Mouse (Mus musculus) forebrain, embryonic 14.5 days (tissue): ENCODE data around the gene Zfp384. TPM values are rescaled to one million over a fixed set of nuclear protein-coding genes. Genes with fewer than 3 reads are reported as not detected.

Experiments used
- ATAC-seq: fragments of 200-750 bp; cut with Nextera tagmentation; 2 replicates; pipeline ENCODE4 v1.8.0; 2017; ENCODE audit warnings: mild to moderate bottlenecking, moderate library complexity
- DNase-seq: peaks from one replicate; pipeline ENCODE4 v3.0.0-alpha.2; 2015; ENCODE audit warnings: low spot score
- H3K27ac ChIP-seq: fragments of 300-500 bp; sonication (generic); 2 replicates; pipeline ENCODE4 v1.5.1; 2014; ENCODE audit warnings: low read depth, mild to moderate bottlenecking, control low read depth, low read length, moderate library complexity
- H3K27me3 ChIP-seq: fragments of 300-500 bp; sonication (generic); replicated peaks from 2 replicates; pipeline ENCODE4 v1.6.1; 2014; ENCODE audit warnings: low read length, control low read depth, mixed read lengths; ENCODE audit not compliant: control insufficient read depth, insufficient read depth
- H3K36me3 ChIP-seq: fragments of 300-500 bp; sonication (generic); 2 replicates; pipeline ENCODE4 v1.6.1; 2014; ENCODE audit warnings: low read length, control low read depth; ENCODE audit not compliant: control insufficient read depth, insufficient read depth
- H3K4me1 ChIP-seq: fragments of 300-500 bp; sonication (generic); 2 replicates; pipeline ENCODE4 v1.6.1; 2014; ENCODE audit warnings: antibody characterized with exemption, low read length, control low read depth; ENCODE audit not compliant: control insufficient read depth, insufficient read depth
- H3K4me2 ChIP-seq: fragments of 300-500 bp; sonication (generic); 2 replicates; pipeline ENCODE4 v1.6.1; 2014; ENCODE audit warnings: mild to moderate bottlenecking, control low read depth, low read length
- H3K4me3 ChIP-seq: fragments of 300-500 bp; sonication (generic); 2 replicates; pipeline ENCODE4 v1.5.1; 2014; ENCODE audit warnings: low read depth, low read length, control low read depth
- H3K9ac ChIP-seq: fragments of 300-500 bp; sonication (generic); 2 replicates; pipeline ENCODE4 v1.6.1; 2014; ENCODE audit warnings: mild to moderate bottlenecking, low read length, control low read depth, moderate library complexity
- H3K9me3 ChIP-seq: fragments of 300-500 bp; sonication (generic); replicated peaks from 2 replicates; pipeline ENCODE4 v1.6.1; 2016; ENCODE audit warnings: low read length, control low read depth, mixed read lengths; ENCODE audit not compliant: control insufficient read depth
- WGBS: fragments of 180-500 bp; shearing (Covaris S2); extraction: QIAGEN DNeasy Blood & Tissue Kit; methylation state at CpG from one replicate; pipeline ENCODE4 v1.1.7; 2014; 5-methylcytosine and 5-hydroxymethylcytosine counted together
- polyA plus RNA-seq: library from polyadenylated mRNA; unstranded; fragments of >200 nt; fragmentation: Nextera tagmentation; extraction: Ambion mirVana; gene quantifications from 2 replicates; pipeline ENCODE4 v1.2.1, GENCODE M21; 2014

Gene Zfp384
- polyA plus RNA-seq, 1 experiment from 2014 or later: 8.4 TPM

DNA sequence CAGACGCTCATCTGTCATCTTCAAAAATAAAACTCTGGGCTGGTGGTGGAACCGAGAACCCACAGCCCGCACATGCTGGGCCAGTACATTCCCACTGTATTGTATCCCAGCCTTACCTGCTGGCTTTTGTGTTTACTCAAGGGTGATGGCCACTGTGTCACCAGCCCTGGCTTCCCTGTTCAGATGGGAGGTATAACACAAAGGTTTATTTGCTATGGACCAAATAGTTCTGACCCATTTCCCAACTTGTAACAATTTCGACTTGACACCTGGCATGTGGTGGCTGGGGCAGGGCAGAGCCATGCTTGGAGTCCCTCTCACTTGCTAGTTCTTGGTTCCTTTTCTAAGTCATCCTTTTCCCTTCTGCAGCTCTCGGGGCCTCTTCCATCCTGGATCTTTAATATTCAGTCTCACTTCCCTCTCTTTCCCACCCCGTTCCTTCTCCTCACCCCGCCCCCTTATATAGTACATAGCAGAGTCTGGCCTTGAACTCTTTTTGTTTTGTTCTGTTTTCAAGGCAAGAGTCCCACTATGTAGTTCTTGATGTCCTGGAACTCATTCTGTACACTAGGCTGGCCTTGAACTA lies 73.9 kb downstream of the Zfp384 start:
- Histone ChIP-seq H3K9me3 (no peaks in the 10 kb centered on the region), H3K4me2 (no peak overlapping the region), H3K9ac (no peak overlapping the region), H3K4me3 (no peak overlapping the region), H3K4me1 (no peaks in the 10 kb centered on the region; the same call in 1 of the 2 replicates), H3K27ac (no peak overlapping the region), H3K36me3 (no peaks in the 10 kb centered on the region), H3K27me3 (no peaks in the 10 kb centered on the region)
- DNase-seq (no peak), ATAC-seq (no peak)
- WGBS: 90% methylated on average over 7 of the region's 7 CpGs

DNA sequence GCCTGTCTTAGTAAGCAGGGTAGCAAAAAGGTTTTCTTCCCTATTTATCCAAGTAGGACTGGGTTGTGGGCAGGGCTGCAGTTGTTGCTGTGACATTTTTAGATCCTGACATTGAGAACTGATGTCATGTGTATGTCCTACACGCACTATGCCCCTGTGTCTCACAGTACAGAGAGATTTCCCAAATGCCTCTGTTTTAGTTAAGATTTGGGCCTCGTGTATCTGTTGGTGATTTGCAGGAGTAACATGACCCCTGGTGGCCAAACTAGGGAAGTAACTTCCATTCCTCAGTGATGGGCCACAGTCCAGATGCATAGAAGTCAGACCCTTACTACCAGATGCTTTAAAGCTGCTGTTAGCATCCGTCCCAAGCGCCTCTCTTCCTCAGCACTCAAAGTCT lies 75.5 kb downstream of the Zfp384 start:
- no peaks in the 10 kb centered on the region for H3K36me3 ChIP-seq
- H3K4me2 ChIP-seq: no peak overlapping the region
- no peak overlapping the region for H3K27ac ChIP-seq
- no peak overlapping the region; the same call in 1 of the 2 replicates for H3K9ac ChIP-seq
- H3K9me3 ChIP-seq: no peaks in the 10 kb centered on the region
- H3K4me3 ChIP-seq: no peak overlapping the region
- DNase-seq: peak; percentile 88
- H3K4me1 ChIP-seq: peaks cover 2% of the 10 kb centered on the region
- ATAC-seq: peak; percentile 22
- no peaks in the 10 kb centered on the region for H3K27me3 ChIP-seq
- WGBS: 5% methylated on average over 4 of the region's 4 CpGs

Other genes with a start within 250 kb of the Zfp384 start
- gene Eno2, start 239.5 kb upstream of the Zfp384 start, polyA plus RNA-seq: 34.6 and 49.5 TPM in 2 replicates
- 3.4 and 3.5 TPM in 2 replicates for gene Lrrc23, start 229.4 kb upstream of the Zfp384 start, polyA plus RNA-seq
- gene Spsb2, start 200.5 kb upstream of the Zfp384 start, polyA plus RNA-seq: 4.7 and 5.3 TPM in 2 replicates
- gene Tpi1, start 194.8 kb upstream of the Zfp384 start, polyA plus RNA-seq: 417 and 461 TPM in 2 replicates
- 154 and 174 TPM in 2 replicates for gene Usp5, start 179.7 kb upstream of the Zfp384 start, polyA plus RNA-seq
- 107 and 139 TPM in 2 replicates for gene Cdca3, start 179.6 kb upstream of the Zfp384 start, polyA plus RNA-seq
- gene Gnb3, start 168.9 kb upstream of the Zfp384 start, polyA plus RNA-seq: 0.54 and 0.89 TPM in 2 replicates
- gene P3h3, start 151.4 kb upstream of the Zfp384 start, polyA plus RNA-seq: 6.2 and 10.1 TPM in 2 replicates
- gene Gpr162, start 145.2 kb upstream of the Zfp384 start, polyA plus RNA-seq: 11.0 and 13.0 TPM in 2 replicates
- gene Cd4, start 120.9 kb upstream of the Zfp384 start, polyA plus RNA-seq: 0.29 and 0.38 TPM in 2 replicates
- gene Lag3, start 97.4 kb upstream of the Zfp384 start, polyA plus RNA-seq: 1.2 and 2.7 TPM in 2 replicates
- gene Ptms, start 89.0 kb upstream of the Zfp384 start, polyA plus RNA-seq: 479 and 481 TPM in 2 replicates
- gene Mlf2, start 77.8 kb upstream of the Zfp384 start, polyA plus RNA-seq: 470 and 520 TPM in 2 replicates
- 96.5 and 105 TPM in 2 replicates for gene Cops7a, start 43.6 kb upstream of the Zfp384 start, polyA plus RNA-seq
- gene Pianp, start 12.5 kb upstream of the Zfp384 start, polyA plus RNA-seq: 22.6 and 28.0 TPM in 2 replicates
- gene Ing4, start 30.6 kb downstream of the Zfp384 start, polyA plus RNA-seq: 178 and 181 TPM in 2 replicates
- gene Acrbp, start 40.5 kb downstream of the Zfp384 start, polyA plus RNA-seq: 10.2 and 14.8 TPM in 2 replicates
- 0.21 and 0.81 TPM in 2 replicates for gene Lpar5, start 58.8 kb downstream of the Zfp384 start, polyA plus RNA-seq
- gene Chd4, start 86.8 kb downstream of the Zfp384 start, polyA plus RNA-seq: 61.1 and 66.1 TPM in 2 replicates
- 46.8 and 52.7 TPM in 2 replicates for gene Nop2, start 122.8 kb downstream of the Zfp384 start, polyA plus RNA-seq
- 10.8 and 13.4 TPM in 2 replicates for gene Iffo1, start 136.1 kb downstream of the Zfp384 start, polyA plus RNA-seq
- 1,676 and 1,964 TPM in 2 replicates for gene Gapdh, start 157.3 kb downstream of the Zfp384 start, polyA plus RNA-seq
- gene Ncapd2, start 182.6 kb downstream of the Zfp384 start, polyA plus RNA-seq: 64.4 and 67.6 TPM in 2 replicates
- gene Mrpl51, start 182.7 kb downstream of the Zfp384 start, polyA plus RNA-seq: 160 and 179 TPM in 2 replicates
- gene Vamp1, start 206.4 kb downstream of the Zfp384 start, polyA plus RNA-seq: 1.7 and 2.7 TPM in 2 replicates
- 1.8 and 2.6 TPM in 2 replicates for gene Tapbpl, start 222.7 kb downstream of the Zfp384 start, polyA plus RNA-seq
- 0.24 and 0.37 TPM in 2 replicates for gene Cd27, start 227.9 kb downstream of the Zfp384 start, polyA plus RNA-seq